Mouse (Mus musculus): Measurements from ENCODE around the gene Cpz. TPM values are rescaled to one million over a fixed set of nuclear protein-coding genes. Genes with fewer than 3 reads are reported as not detected.

Gene Cpz
- total RNA-seq (2023) = not detected

DNA sequence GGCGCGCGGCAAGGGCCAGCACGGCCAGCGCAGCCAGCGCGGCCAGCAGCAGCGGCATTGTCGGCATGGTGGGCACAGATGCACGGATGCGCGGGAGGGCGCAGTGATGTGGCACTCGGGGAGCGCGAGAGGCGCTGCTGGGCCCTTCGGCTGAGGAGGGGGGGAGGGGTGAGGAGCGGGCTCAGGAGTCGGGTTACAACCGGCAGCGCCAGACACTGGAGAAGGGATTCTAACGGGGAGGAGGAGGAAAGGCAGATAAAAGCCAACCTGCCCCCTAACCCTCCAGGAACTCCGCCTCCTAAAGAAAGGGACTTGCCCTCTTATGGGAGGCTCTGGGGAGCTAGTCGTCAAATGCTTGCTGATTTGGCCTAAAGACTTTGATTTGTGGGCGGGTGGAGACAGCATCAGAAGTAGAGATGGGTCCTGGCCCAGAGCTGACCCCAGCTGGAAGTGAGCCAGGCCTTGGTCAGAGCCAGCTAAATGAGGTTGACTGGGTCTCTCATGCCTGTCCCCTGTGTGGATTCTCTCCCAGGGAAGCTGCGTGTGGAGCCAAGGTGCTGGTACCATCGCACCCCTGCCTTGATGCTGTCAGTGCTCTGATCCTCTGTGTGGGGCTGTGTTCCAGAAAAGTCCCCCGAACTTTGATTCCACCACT lies at the start of gene Cpz:
Gene Cpz, minus strand, starts transcription at position 230 of the 655 bp plus-strand sequence.

DNA sequence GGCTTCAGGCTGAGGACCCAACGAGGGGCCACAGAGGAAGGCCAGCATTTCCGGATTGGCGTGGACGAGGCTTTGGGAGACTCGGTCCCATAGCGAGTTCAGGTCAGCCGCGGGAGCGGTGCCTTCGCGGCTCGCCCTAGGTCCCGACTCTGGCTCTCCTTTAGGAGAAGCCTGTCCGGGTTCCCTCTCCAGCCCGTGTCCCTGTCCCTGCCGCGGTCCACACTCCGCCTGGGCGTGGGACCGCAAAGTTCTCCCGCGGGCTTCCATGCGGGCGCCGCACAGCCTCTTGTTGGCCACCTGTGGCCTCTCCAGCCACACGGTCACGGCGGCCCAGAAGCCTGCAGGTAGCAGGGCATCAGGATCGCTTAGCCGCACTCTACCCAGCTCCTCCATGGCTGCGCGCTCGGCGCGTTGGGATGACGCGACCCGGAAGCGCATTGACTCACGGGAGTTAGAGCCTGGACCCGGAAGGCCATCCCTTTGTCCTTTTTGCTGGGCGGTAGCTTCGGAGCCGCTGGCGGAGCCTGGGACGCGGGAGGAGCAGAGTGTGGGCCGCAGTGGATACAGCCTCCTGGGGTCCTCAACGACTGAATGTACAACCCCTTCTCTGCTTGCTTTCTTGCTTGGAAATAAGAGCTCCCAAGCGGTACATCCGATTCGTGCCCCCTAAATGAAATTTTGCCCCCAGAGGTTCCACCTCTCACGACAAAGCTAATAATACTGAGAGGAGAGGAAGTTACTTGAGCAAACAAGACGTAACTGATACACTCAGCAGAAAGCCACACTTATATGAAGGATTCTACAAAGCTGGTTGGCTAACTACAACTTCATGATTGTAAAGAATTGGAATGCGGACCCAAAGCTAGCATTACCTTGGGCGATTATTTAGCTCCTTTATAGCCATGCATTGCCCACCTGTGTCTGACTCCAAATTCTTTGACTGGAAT lies 49.4 kb upstream of the Cpz start, which contains the start of gene Trmt44:
Gene Trmt44, minus strand, starts transcription at position 418 of the 947 bp plus-strand sequence.

Other genes starting within 250 kb of the Cpz start
- not detected for gene Adra2c, start 247.4 kb downstream of the Cpz start, total RNA-seq (2023)
- not detected for gene Hmx1, start 136.6 kb downstream of the Cpz start, total RNA-seq (2023)
- 8.9 TPM for gene Trmt44, start 49.4 kb upstream of the Cpz start, total RNA-seq (2023)
- 45.1 TPM for gene Acox3, start 57.3 kb upstream of the Cpz start, total RNA-seq (2023)
- gene Htra3, start 154.1 kb upstream of the Cpz start, total RNA-seq (2023) = not detected
- 5.3 TPM for gene Sh3tc1, start 214.3 kb upstream of the Cpz start, total RNA-seq (2023)
- 5.0 TPM for gene Ablim2, start 232.2 kb upstream of the Cpz start, total RNA-seq (2023)